Mouse (Mus musculus): ENCODE data around the gene Yif1b.

Gene Yif1b

DNA sequence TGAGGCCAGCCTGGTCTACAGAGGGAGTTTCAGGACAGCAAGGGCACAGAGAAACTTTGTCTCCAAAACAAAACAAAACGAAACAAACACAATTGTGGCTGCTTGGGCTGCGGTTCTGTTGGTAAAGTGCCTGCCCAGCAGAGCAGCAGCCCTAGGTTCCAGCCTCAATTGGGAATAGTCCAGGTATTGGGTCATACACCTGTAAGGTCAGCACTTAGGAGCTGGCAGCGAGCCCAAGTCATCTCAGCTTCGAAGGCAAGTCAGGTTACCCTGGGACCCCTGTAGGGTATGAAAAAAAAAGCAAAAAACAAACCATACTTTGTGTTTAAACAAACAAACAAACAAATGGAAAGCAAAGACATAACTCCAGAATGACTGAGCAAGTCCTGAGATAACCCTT is 17.7 kb downstream of the Yif1b start:
- no peak for DNase-seq (ENCODE audit: low read depth, low spot score)
- Histone ChIP-seq H3K36me3 (ENCODE audit: control insufficient read depth, insufficient read depth, low read length, poor library complexity, severe bottlenecking) (peaks cover 2% of the 10 kb centered on the region; the same call in 1 of the 2 replicates), H3K27me3 (ENCODE audit: control insufficient read depth, insufficient read depth, low read length, poor library complexity, severe bottlenecking) (no peaks in the 10 kb centered on the region)

DNA sequence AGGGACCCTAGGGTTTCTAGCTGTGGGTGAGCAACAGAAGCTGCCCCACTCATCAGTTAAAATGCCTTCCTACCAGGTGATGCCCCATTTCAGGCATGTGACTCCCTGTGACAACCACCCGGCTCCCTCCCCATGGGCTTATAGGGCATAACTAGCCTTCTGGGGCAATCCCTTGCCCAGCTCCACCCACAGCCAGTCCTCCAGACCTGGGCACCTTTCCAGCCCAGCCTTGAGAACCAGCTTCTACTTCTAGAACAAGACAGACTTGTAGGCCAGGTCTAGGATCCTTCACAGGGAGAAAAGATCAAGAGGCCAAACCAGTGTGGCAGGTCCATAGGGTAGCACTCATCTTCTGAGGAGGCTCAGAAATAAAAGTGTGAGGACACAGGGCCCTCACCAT is 19.2 kb downstream of the Yif1b start:
- DNase-seq (ENCODE audit: low read depth, low spot score): no peak
- peaks cover 2% of the 10 kb centered on the region; the same call in 1 of the 2 replicates for H3K36me3 ChIP-seq (ENCODE audit: control insufficient read depth, insufficient read depth, low read length, poor library complexity, severe bottlenecking)
- no peaks in the 10 kb centered on the region for H3K27me3 ChIP-seq (ENCODE audit: control insufficient read depth, insufficient read depth, low read length, poor library complexity, severe bottlenecking)

DNA sequence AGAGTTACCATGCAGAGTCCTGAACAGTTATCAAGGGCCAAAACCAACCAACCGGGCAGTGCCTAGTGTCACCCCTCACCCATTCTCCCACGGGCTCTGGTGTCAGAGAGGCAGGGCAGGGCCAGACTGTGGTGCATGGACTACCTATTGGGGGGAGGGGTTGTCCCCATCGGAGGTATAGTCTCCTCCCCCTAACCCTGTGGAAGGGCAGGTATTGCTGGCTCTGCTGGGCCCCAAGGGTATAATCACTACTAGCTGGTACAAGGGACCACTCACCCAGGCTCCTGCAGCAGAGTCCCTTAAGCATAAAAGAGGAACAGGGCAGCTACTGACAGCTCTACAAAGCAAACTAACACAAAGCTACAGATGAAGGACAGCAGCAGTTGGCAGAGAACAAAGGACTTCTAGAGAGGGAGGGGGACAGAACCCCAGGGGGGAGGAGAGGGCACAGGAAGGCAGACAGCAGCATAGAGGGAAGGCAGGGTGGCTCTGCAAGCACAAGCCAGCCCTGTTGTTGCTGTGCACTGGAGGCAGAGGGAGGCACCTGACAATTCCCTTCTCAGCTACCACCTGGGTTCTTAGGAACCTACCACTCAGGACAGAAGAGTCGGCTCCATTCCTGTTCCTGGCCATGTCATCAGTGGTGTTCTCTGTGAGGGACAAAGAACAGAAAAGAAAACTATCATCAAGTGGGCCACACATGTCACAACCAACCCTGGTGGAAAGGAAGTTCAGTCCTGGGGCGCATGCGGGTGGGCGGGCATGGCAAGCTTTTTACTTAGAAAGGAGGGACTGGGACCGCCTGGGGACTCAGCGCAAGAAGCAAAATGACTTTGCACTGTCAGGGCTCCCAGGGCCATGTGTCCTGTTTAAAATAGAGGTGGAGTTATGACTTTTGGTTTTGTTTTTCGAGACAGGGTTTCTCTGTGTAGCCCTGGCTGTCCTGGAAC is 21.9 kb downstream of the Yif1b start:
- DNase-seq (ENCODE audit: low read depth, low spot score): no peak
- peaks cover 2% of the 10 kb centered on the region; the same call in 1 of the 2 replicates for H3K36me3 ChIP-seq (ENCODE audit: control insufficient read depth, insufficient read depth, low read length, poor library complexity, severe bottlenecking)

GRCm38 (mm10) chr7:29262151-29262550 is 24.0 kb downstream of the Yif1b start:
- no peak for DNase-seq (ENCODE audit: low read depth, low spot score)
- no peaks in the 10 kb centered on the region for H3K27me3 ChIP-seq (ENCODE audit: control insufficient read depth, insufficient read depth, low read length, poor library complexity, severe bottlenecking)
- peaks cover 2% of the 10 kb centered on the region; the same call in 1 of the 2 replicates for H3K36me3 ChIP-seq (ENCODE audit: control insufficient read depth, insufficient read depth, low read length, poor library complexity, severe bottlenecking)

More for the DNA sequence above, 21.9 kb downstream of the Yif1b start:
- H3K27me3 ChIP-seq (ENCODE audit: control insufficient read depth, insufficient read depth, low read length, poor library complexity, severe bottlenecking): no peaks in the 10 kb centered on the region

DNA sequence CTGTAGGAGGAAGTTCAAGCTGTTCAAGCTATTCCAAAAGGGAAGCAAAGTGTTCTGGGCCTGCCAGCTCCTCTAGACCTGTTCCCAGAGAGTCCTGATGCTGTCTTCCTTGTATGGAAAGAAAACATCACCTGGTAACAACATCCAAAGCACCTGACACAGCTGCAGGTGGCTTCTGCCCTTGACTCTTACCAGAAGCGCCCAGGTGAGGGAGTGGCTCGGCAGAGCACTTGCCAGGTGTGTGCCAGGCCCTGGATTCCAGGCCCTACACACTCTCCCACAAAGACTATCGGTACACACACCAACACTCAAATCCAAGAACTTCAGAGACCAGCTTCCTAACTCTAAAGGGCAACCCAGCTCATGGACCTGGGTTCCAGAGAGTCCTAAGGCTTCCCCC is 25.7 kb downstream of the Yif1b start:
- H3K27me3 ChIP-seq (ENCODE audit: control insufficient read depth, insufficient read depth, low read length, poor library complexity, severe bottlenecking): no peaks in the 10 kb centered on the region
- DNase-seq (ENCODE audit: low read depth, low spot score): no peak
- peaks cover 2% of the 10 kb centered on the region; the same call in 1 of the 2 replicates for H3K36me3 ChIP-seq (ENCODE audit: control insufficient read depth, insufficient read depth, low read length, poor library complexity, severe bottlenecking)

DNA sequence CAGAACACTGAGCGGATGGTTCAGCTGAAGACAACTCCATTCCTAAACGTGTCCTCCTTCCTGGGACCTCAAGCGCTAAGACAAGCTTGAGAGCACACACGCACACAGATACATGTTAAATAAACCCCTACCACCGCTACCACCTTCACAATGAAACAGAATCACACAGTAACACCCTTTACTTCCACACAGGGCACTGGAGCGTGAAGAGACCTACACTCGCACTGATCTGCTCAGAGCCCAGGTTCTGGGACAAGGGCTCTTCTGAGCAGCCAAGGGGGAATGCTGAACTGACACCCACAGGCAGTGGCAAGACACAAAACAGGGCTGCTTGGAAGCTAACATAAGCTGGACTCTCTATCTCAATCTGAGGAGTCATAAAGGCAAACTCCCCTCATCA is 27.5 kb downstream of the Yif1b start:
- H3K27me3 ChIP-seq (ENCODE audit: control insufficient read depth, insufficient read depth, low read length, poor library complexity, severe bottlenecking): no peaks in the 10 kb centered on the region
- H3K36me3 ChIP-seq (ENCODE audit: control insufficient read depth, insufficient read depth, low read length, poor library complexity, severe bottlenecking): no peaks in the 10 kb centered on the region
- no peak for DNase-seq (ENCODE audit: low read depth, low spot score)

- no peak for DNase-seq (ENCODE audit: low read depth, low spot score)
- no peaks in the 10 kb centered on the region for H3K27me3 ChIP-seq (ENCODE audit: control insufficient read depth, insufficient read depth, low read length, poor library complexity, severe bottlenecking)
- no peaks in the 10 kb centered on the region for H3K36me3 ChIP-seq (ENCODE audit: control insufficient read depth, insufficient read depth, low read length, poor library complexity, severe bottlenecking)
Measured at GRCm38 (mm10) chr7:29266931-29267330, 28.8 kb downstream of the Yif1b start.

DNA sequence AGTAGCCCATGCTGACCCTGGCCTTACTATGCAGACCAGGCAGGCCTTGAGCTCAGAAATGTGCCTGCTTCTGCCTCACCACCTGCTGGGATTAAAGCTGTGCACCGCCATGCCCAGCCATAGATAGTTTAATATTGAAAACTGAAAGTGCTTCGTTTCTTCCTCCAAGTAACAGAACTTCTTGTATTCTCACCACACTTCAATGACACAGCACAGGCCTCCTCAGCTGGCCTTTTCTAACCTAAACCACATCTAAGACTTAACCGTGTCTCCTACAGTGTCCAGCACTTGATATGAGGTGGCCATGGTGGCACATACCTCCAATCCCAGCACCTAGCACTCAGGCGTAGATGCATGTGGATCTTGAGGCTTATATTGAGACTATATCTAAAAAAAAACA is 32.3 kb downstream of the Yif1b start:
- no peaks in the 10 kb centered on the region for H3K27me3 ChIP-seq (ENCODE audit: control insufficient read depth, insufficient read depth, low read length, poor library complexity, severe bottlenecking)
- H3K36me3 ChIP-seq (ENCODE audit: control insufficient read depth, insufficient read depth, low read length, poor library complexity, severe bottlenecking): no peaks in the 10 kb centered on the region
- DNase-seq (ENCODE audit: low read depth, low spot score): no peak

DNA sequence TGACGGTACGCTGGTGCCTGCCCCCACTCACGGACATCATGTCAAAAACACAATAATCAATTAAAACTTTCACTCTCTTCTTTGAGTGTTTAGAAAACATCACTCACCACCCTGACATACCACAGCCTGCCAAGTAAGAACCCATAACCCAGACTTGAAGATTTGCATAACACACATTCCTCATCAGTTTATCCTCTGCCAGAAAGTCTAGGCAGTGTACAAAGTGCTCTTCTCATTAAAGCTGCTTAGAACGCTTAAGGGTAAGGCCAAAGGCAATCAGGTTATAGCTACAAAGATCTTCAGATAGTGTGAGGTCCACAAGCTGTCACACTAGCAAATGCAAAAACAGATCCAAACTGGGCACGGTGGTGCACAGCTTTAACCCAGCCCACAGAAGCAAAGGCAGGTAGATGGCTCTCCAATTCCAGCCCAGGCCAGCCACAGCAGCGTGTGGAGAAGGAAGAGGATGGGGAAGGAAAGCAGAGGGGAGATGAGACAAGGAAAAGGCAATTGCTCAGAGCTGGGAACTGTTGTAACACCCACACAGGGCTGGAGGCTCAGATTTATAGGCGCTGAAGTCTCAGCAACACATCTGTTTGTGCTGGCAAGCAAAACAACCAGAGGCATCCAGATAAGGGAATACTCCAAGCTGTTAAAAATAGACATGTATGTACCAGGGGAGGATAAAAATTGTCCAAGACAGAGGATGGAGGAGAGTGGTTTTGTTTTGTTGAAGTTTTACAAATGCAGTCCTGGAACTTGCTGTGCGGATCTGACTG is 33.7 kb downstream of the Yif1b start:
- H3K36me3 ChIP-seq (ENCODE audit: control insufficient read depth, insufficient read depth, low read length, poor library complexity, severe bottlenecking): no peaks in the 10 kb centered on the region
- H3K27me3 ChIP-seq (ENCODE audit: control insufficient read depth, insufficient read depth, low read length, poor library complexity, severe bottlenecking): no peaks in the 10 kb centered on the region
- DNase-seq (ENCODE audit: low read depth, low spot score): no peak

GRCm38 (mm10) chr7:29276715-29277114 is 38.6 kb downstream of the Yif1b start:
- DNase-seq (ENCODE audit: low read depth, low spot score): no peak
- Histone ChIP-seq H3K36me3 (ENCODE audit: control insufficient read depth, insufficient read depth, low read length, poor library complexity, severe bottlenecking) (no peaks in the 10 kb centered on the region), H3K27me3 (ENCODE audit: control insufficient read depth, insufficient read depth, low read length, poor library complexity, severe bottlenecking) (no peaks in the 10 kb centered on the region)

DNA sequence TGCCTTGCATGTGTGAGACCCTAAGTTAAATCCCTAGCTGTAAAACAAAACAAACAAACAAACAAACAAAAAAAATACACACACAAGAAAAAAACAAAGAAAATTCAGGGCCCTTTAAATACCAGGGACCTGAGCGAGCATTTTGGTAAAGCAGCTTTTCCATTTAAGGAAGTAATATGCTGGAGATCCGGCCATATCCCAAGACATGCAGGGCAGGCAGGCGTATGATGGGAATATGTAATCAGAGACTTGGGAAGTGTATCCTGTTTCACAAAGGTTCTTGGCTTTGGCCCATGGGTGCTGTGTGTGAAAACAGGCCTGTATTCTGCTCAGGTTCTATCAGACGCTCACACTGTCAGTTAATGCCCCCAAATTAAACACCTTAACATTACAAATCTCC is 39.4 kb downstream of the Yif1b start:
- no peaks in the 10 kb centered on the region for H3K36me3 ChIP-seq (ENCODE audit: control insufficient read depth, insufficient read depth, low read length, poor library complexity, severe bottlenecking)
- no peak for DNase-seq (ENCODE audit: low read depth, low spot score)
- H3K27me3 ChIP-seq (ENCODE audit: control insufficient read depth, insufficient read depth, low read length, poor library complexity, severe bottlenecking): no peaks in the 10 kb centered on the region

DNA sequence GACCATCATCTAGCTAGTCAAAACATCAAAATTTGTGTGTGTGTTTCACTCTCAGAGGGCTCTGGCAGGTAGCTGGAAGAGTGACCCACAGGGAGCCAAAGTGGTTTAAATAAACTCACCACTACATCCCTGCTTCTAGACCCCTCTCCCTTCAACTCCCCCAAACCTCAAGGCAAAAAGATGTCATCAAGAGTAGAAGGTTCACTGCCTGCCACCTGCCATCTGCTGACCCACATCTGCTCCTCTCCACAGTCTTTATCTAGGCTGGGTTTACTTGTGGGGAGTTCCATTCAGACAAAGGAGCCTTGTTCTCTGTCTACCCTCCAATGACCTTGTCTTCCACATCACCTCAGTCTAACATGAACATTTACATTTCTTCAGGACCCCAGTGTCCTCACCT is 41.1 kb downstream of the Yif1b start:
- H3K36me3 ChIP-seq (ENCODE audit: control insufficient read depth, insufficient read depth, low read length, poor library complexity, severe bottlenecking): no peaks in the 10 kb centered on the region
- no peak for DNase-seq (ENCODE audit: low read depth, low spot score)
- no peaks in the 10 kb centered on the region for H3K27me3 ChIP-seq (ENCODE audit: control insufficient read depth, insufficient read depth, low read length, poor library complexity, severe bottlenecking)

DNA sequence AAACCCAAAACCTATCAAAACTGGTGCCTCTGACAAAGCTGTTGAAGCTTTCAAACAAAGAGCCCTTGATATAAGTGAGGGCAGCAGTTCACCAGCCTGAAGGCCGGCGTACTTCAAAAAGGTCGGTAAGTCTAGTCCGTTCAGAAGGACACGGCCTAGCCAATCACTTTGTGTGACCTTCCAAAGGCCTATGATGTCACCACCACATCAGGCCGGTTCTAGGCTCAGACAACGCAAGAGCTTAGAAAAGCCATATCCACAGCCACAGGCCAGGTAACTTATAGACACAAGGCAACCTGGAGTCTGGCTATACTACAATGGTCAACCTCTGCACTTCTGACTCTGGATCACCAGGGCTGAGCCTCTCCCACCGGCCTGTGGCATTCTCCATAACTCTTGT is 41.8 kb downstream of the Yif1b start:
- no peak for DNase-seq (ENCODE audit: low read depth, low spot score)
- Histone ChIP-seq H3K36me3 (ENCODE audit: control insufficient read depth, insufficient read depth, low read length, poor library complexity, severe bottlenecking) (no peaks in the 10 kb centered on the region), H3K27me3 (ENCODE audit: control insufficient read depth, insufficient read depth, low read length, poor library complexity, severe bottlenecking) (no peaks in the 10 kb centered on the region)

- peak; percentile 19 for DNase-seq (ENCODE audit: low read depth, low spot score)
- Histone ChIP-seq H3K36me3 (ENCODE audit: control insufficient read depth, insufficient read depth, low read length, poor library complexity, severe bottlenecking) (no peaks in the 10 kb centered on the region), H3K27me3 (ENCODE audit: control insufficient read depth, insufficient read depth, low read length, poor library complexity, severe bottlenecking) (no peaks in the 10 kb centered on the region)
Measured at GRCm38 (mm10) chr7:29280801-29281200, 42.7 kb downstream of the Yif1b start.
